Mouse (Mus musculus) bone marrow macrophage, adult 2 months (primary cell): ENCODE measurements around the gene Fmo1.

ENCODE experiments used
- CTCF ChIP-seq: IDR thresholded peaks from 2 replicates; pipeline ENCODE4 v1.5.1; 2012; ENCODE audit warnings: low read depth, mild to moderate bottlenecking, low read length, moderate library complexity
- POLR2A ChIP-seq: IDR thresholded peaks from 2 replicates; pipeline ENCODE4 v1.6.1; 2012; ENCODE audit warnings: mild to moderate bottlenecking, low read depth, low read length, borderline replicate concordance

DNA sequence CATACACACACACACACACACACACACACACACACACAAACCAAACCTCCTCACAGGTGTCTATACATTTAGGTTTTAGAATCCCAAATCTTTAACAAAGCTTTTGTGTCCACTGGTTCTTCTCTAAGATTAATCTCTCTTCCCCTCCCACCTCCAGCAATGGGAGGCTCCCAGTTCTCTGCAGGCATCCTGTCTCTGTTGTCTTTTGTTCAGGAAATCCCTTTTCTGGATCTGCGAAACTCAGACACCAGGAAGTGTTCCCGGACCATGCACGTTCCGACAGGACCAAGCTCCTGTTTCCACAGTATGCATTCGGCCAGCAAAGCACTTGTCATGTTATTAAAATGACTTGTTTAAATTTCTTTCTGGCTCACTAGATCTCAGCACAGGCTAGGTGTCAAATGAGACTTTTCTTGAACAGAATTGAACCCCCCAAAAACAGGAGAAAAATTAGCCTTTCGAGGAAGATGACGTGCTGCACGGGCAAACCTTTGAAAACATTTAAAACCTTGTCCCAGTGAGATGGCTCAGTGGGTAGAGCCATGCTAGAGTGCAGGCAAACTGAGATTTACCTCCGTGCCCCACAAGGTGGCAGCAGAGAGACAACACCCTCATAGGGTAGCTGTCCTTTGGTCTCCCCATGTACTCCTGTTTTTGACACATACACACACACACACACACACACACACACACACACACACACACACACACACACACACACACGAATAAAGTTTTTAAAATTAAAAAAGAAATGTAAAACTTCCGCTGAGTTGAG is 13.4 kb upstream of the Fmo1 start:
- TF ChIP-seq CTCF (peak; percentile 37; the same call in 1 of the 2 replicates), POLR2A (no peak)
